Mouse (Mus musculus) frontal cortex, postnatal 14 days (tissue): Measurements from ENCODE around the gene Olfr1177-ps.

Experiments
- DNase-seq, 2 experiments: peaks; one replicate each; pipeline ENCODE4 v3.0.0; 2022; ENCODE audit warnings: low spot score in 2 of 2

Olfr1177-ps gene

DNA sequence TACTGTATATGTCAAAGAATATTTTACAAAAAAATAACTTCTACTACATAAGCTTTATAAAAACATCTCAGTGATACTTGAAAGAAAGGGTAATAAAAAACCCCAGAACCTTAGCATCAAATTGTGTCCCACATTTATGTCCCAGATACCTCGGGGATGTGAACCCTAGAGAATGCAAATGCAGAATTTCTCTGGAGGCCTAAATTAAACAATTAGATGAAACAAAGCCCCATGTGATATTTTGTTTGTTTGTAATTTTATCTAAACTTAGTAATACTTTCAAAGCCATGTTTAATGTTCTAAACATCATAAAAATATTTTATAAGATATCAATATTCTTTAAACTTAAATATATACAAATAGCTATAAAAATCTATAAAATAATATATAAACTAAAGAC is at the start of gene Olfr1177-ps:
Gene Olfr1177-ps, minus strand, starts transcription at position 101 of the 400 bp plus-strand sequence.
- DNase-seq = no peak

DNA sequence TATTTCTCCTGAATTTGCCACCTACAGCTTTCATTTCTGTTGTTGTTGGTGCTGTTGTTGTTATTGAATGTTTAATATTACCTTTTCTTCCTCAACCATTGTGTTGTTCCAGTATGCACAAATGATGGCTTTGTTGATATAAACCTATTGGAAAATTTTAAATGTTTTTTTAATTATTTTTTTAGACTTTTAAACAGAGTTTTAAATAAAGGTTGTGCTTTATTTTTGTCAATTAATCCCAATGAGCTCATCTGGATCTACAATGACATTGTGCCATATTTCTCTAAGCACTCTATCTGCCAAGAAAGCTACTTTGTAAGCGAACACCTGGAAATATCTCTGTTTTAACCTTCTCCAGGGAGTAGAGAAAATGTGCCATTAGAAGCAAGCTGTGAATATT is 40.5 kb upstream of the Olfr1177-ps start, which contains the start of gene Olfr1178:
Gene Olfr1178, plus strand, starts transcription at position 301 of the 400 bp plus-strand sequence.
- DNase-seq = no peak

DNA sequence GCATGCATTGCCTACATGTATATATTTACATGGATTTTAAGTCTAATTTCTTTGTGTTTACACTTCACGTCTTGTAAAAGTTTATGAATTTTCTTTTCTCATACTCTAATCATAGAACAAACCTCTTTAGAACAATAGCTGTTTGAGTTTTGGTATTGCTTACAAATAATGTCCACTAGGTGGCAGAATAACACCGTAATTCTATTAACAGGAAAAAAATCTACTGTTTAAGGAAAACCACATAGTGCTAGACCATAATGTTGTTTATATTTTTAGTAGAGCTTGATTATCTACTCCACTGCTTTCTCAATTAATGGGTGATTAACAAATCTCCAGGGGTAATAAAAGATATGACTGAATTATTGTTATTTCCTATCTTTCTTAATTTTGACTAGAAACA is 10.0 kb upstream of the Olfr1177-ps start:
- no peak for DNase-seq

DNA sequence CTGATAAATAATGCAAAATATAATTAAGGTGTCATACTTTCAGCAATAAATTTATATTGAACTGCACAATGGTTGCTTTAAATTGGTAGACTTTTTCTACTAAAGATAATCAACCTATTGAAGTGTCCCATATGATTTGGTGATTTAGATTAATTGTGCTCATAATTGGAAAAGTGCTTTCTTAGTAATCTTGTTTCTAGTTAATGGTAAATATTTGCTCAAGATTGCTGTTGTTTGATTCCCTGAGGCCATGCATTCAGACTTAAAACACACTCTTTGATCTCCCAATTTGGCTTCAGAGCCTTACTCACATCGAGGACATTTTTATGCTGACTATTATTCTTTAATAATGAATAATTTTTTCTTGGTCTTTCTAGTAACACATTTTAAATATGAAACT is 9.9 kb downstream of the Olfr1177-ps start, which contains the start of gene Olfr1176:
Gene Olfr1176, plus strand, starts transcription at position 301 of the 400 bp plus-strand sequence.
- no peak for DNase-seq

DNA sequence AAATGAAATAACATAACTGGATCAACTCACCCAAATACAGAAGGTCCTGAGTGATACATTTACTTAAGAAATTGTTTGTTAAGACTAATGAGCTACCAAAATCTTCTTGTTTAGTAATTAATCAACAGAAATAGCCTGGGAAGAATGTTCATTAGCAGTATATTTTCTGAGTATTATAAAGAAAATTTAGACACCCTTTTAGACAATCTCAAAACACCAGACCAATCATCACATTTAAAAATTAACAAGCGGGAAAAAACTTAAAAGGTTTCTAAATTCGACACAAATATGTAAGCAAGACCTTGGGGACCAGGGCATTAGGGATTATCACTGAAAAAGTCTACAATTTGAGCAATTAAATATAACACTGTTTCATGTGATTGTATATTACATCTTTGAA is 19.2 kb downstream of the Olfr1177-ps start, which contains the start of gene Olfr1175-ps:
Gene Olfr1175-ps, minus strand, starts transcription at position 101 of the 400 bp plus-strand sequence.
- no peak for DNase-seq

DNA sequence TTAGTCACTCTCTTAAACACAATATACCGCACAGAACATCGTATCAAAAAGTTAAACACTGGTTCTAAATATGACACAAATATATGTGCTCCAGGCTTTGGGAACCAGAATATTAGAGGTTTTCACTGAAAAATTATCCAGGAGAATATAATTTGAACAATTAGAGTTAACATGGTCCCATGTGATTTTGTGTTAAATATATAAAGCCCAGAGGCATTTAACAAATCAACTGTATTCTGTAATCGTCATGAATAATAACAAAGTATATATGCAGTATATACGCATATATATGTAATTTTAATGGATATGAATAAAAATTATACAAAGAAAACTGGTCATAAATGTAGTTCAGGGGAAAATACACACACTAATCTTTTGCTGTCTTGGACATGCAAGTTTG is 31.3 kb downstream of the Olfr1177-ps start, which contains the start of gene Olfr1174-ps:
Gene Olfr1174-ps, minus strand, starts transcription at position 101 of the 400 bp plus-strand sequence.
- no peak for DNase-seq
